Mouse (Mus musculus) ES-Bruce4 (cell line): ENCODE data around the gene Grn. TPM values are rescaled to one million over a fixed set of nuclear protein-coding genes. Genes with fewer than 3 reads are reported as not detected.
A peak's percentile ranks its signal among the peaks of the same experiment; 100 is the strongest.

ENCODE experiments used
- H3K27ac ChIP-seq: 2 replicates; pipeline ENCODE4 v1.5.1; 2012; ENCODE audit warnings: low read length, inconsistent platforms; ENCODE audit not compliant: insufficient read depth
- H3K27me3 ChIP-seq: 2 replicates; pipeline ENCODE4 v1.6.1; 2012; ENCODE audit warnings: mild to moderate bottlenecking, low read length, inconsistent platforms; ENCODE audit not compliant: control insufficient read depth, poor library complexity, insufficient read depth, severe bottlenecking
- H3K36me3 ChIP-seq: 2 replicates; pipeline ENCODE4 v1.6.1; 2012; ENCODE audit warnings: inconsistent platforms, mild to moderate bottlenecking, low read length, moderate library complexity; ENCODE audit not compliant: control insufficient read depth, poor library complexity, insufficient read depth, severe bottlenecking
- H3K4me1 ChIP-seq: one replicate; pipeline ENCODE4 v1.8.1; 2011; ENCODE audit warnings: low read length; ENCODE audit not compliant: control insufficient read depth, insufficient read depth
- H3K4me3 ChIP-seq: 2 replicates; pipeline ENCODE4 v1.5.1; 2011; ENCODE audit warnings: low read depth, mild to moderate bottlenecking, low read length
- H3K9ac ChIP-seq: 2 replicates; pipeline ENCODE4 v1.6.1; 2012; ENCODE audit warnings: low read depth, mild to moderate bottlenecking, inconsistent platforms; ENCODE audit not compliant: poor library complexity, severe bottlenecking
- H3K9me3 ChIP-seq: replicated peaks from 2 replicates; pipeline ENCODE4 v1.6.1; 2012; ENCODE audit warnings: mild to moderate bottlenecking, low read length, inconsistent platforms; ENCODE audit not compliant: control insufficient read depth, poor library complexity, insufficient read depth, severe bottlenecking
- CTCF ChIP-seq: IDR thresholded peaks from one replicate; pipeline ENCODE4 v1.8.1; 2011; ENCODE audit warnings: low read depth, low read length
- EP300 ChIP-seq: IDR thresholded peaks from 2 replicates; pipeline ENCODE4 v1.6.1; 2011; ENCODE audit warnings: low read depth, low read length; ENCODE audit not compliant: insufficient read depth
- POLR2A ChIP-seq: IDR thresholded peaks from one replicate; pipeline ENCODE4 v1.8.1; 2011; ENCODE audit warnings: low read length; ENCODE audit not compliant: insufficient read depth
- polyA plus RNA-seq: library from polyadenylated mRNA; stranded (reverse); fragments of >200 nt; gene quantifications from 2 replicates; pipeline ENCODE4 v1.2.4, GENCODE M21; 2011; ENCODE audit warnings: low read depth; ENCODE audit not compliant: missing spikeins, insufficient read depth, insufficient read length

The Grn gene
- polyA plus RNA-seq, 1 experiment, result 68.4 TPM

DNA sequence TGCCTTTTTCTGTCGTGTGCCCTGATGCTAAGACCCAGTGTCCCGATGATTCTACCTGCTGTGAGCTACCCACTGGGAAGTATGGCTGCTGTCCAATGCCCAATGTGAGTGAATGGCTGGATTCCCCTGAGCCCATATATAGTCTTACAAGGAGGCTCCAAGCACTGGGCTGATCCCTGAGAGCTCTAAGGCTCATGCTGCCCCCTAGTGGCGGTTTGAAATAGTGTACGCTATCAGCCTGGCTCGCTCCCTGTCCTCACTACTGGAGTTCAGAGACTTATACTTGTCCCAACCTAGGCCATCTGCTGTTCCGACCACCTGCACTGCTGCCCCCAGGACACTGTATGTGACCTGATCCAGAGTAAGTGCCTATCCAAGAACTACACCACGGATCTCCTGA is 4.3 kb downstream of the Grn start:
- TF ChIP-seq CTCF (peak; percentile 98), EP300 (no peak)
- H3K27me3 ChIP-seq, result peaks cover 2% of the 10 kb centered on the region; the same call in 1 of the 2 replicates
- no peak overlapping the region for H3K27ac ChIP-seq
- no peaks in the 10 kb centered on the region for H3K9me3 ChIP-seq
- H3K36me3 ChIP-seq, result peaks cover 10% of the 10 kb centered on the region; the same call in 1 of the 2 replicates
- no peak overlapping the region for H3K4me3 ChIP-seq
- no peaks in the 10 kb centered on the region for H3K4me1 ChIP-seq
- no peak overlapping the region for H3K9ac ChIP-seq

DNA sequence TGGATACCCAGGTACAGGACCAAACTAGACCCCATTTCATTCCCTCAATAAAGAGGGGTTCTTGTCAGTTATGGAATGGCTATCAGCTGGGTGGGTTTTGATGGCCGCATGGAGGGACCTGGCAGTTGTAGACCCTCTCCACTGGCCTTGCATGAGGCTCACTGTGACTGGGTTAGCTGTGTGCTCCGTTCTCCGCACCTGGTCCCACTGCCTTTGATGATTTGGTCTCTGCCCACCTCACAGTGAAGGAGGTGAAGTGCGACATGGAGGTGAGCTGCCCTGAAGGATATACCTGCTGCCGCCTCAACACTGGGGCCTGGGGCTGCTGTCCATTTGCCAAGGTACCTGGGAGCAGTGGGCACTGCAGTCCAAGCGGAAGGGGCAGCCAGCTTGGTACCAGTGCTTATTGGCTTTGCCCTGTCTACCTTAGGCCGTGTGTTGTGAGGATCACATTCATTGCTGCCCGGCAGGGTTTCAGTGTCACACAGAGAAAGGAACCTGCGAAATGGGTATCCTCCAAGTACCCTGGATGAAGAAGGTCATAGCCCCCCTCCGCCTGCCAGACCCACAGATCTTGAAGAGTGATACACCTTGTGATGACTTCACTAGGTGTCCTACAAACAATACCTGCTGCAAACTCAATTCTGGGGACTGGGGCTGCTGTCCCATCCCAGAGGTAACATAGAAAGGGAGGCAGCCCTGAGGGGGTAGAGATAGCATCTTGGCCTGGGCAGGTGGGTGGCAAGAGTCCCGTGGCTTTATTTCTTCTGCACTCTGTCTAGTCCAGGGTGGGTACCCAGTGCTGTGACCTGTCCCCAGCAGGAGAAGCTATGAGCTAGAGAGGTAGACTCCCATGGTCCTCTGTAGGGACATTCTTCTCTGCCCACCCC is 4.9 kb downstream of the Grn start:
- H3K27ac ChIP-seq, result no peak overlapping the region
- peaks cover 10% of the 10 kb centered on the region; the same call in 1 of the 2 replicates for H3K36me3 ChIP-seq
- peaks cover 2% of the 10 kb centered on the region; the same call in 1 of the 2 replicates for H3K27me3 ChIP-seq
- TF ChIP-seq CTCF, result no peak
- no peak for TF ChIP-seq POLR2A
- no peak for TF ChIP-seq EP300
- no peaks in the 10 kb centered on the region for H3K4me1 ChIP-seq
- no peak overlapping the region for H3K9ac ChIP-seq
- H3K9me3 ChIP-seq, result no peaks in the 10 kb centered on the region
- no peak overlapping the region for H3K4me3 ChIP-seq

DNA sequence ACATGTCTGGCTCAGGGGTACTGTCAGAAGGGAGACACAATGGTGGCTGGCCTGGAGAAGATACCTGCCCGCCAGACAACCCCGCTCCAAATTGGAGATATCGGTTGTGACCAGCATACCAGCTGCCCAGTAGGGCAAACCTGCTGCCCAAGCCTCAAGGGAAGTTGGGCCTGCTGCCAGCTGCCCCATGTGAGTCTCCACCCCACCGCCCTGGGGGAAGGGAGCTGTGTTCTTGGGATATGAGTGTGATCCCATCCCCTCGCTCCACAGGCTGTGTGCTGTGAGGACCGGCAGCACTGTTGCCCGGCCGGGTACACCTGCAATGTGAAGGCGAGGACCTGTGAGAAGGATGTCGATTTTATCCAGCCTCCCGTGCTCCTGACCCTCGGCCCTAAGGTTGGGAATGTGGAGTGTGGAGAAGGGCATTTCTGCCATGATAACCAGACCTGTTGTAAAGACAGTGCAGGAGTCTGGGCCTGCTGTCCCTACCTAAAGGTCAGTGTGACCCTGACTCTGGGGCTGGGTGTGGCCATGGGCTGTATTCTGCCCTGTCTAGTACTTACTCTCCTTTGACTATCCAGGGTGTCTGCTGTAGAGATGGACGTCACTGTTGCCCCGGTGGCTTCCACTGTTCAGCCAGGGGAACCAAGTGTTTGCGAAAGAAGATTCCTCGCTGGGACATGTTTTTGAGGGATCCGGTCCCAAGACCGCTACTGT is 5.8 kb downstream of the Grn start:
- Histone ChIP-seq H3K27ac (no peak overlapping the region), H3K9ac (no peak overlapping the region), H3K4me3 (no peak overlapping the region), H3K4me1 (no peaks in the 10 kb centered on the region), H3K27me3 (peaks cover 2% of the 10 kb centered on the region; the same call in 1 of the 2 replicates), H3K36me3 (peaks cover 10% of the 10 kb centered on the region; the same call in 1 of the 2 replicates), H3K9me3 (no peaks in the 10 kb centered on the region)
- TF ChIP-seq EP300 (no peak), CTCF (no peak), POLR2A (no peak)

DNA sequence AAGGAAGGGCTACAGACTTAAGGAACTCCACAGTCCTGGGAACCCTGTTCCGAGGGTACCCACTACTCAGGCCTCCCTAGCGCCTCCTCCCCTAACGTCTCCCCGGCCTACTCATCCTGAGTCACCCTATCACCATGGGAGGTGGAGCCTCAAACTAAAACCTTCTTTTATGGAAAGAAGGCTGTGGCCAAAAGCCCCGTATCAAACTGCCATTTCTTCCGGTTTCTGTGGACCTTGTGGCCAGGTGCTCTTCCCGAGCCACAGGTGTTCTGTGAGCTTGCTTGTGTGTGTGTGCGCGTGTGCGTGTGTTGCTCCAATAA is 6.3 kb downstream of the Grn start:
- no peaks in the 10 kb centered on the region for H3K4me1 ChIP-seq
- H3K27me3 ChIP-seq, result peaks cover 2% of the 10 kb centered on the region; the same call in 1 of the 2 replicates
- H3K9ac ChIP-seq, result no peak overlapping the region
- no peak for TF ChIP-seq CTCF
- no peak for TF ChIP-seq POLR2A
- TF ChIP-seq EP300, result no peak
- no peak overlapping the region for H3K4me3 ChIP-seq
- no peak overlapping the region for H3K27ac ChIP-seq
- no peaks in the 10 kb centered on the region for H3K9me3 ChIP-seq
- H3K36me3 ChIP-seq, result peaks cover 10% of the 10 kb centered on the region; the same call in 1 of the 2 replicates

DNA sequence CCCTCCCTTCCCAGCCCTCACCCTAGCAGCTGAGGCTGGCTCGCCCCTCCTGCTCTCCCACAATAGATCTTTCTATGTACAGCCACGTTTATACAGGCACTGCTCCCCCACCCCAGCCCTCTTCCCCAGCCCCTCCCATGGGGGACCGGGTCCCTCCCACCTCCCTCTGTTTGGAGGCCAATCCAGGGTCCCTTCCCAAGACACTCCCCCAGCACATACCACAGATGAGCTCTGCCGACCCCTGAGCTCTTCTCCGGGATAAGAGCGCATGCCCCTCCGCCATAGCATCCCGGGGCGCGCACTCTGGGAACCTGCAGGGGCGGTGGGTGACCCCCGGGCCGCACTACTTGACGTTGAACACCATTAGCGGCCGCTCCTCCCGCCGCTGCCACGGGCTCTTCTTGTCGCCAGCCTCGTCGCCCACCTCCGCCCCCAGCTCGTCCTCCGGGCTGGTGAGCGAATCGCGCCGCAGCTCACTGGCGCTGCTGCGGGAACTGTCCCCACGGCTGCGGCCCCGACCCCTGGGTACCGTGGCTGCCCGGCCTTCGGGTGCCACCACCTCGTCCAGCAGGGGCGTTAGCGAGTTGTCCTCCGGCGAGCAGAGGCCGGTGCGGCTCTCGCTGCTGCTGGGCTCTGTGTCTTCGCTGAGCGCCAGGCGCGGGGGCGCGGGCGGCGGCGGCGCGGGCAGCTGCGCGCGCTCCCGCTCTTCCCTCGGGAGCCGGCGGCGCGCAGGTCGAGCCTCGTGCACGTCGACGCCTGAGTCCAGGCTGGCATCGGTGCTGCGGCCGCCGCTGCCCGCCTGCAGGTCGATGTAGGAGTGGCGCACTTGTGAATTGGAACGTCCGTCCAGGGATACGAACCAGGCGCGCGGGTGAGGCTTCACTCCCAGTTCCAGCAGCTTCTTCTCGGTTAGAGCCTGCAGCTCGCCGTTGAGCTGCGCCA is 7.3 kb downstream of the Grn start:
- Histone ChIP-seq H3K9me3 (no peaks in the 10 kb centered on the region), H3K9ac (peak overlapping the region; percentile 65), H3K27me3 (peaks cover 2% of the 10 kb centered on the region; the same call in 1 of the 2 replicates), H3K4me3 (peak overlapping the region; percentile 62), H3K27ac (no peak overlapping the region), H3K36me3 (peaks cover 10% of the 10 kb centered on the region; the same call in 1 of the 2 replicates), H3K4me1 (no peaks in the 10 kb centered on the region)
- TF ChIP-seq EP300, result no peak
